Mouse (Mus musculus) T-cell, adult 2 months (primary cell): ENCODE results near the gene 0610012G03Rik.
"Not testable (repeated sequence)": the region's sequence is repeated elsewhere in the genome, so short reads cannot be mapped to it uniquely, and the experiment has no call there.

ENCODE experiments used
- DNase-seq: peaks from one replicate; pipeline ENCODE4 v3.0.0; 2022; ENCODE audit warnings: low spot score

Gene 0610012G03Rik

DNA sequence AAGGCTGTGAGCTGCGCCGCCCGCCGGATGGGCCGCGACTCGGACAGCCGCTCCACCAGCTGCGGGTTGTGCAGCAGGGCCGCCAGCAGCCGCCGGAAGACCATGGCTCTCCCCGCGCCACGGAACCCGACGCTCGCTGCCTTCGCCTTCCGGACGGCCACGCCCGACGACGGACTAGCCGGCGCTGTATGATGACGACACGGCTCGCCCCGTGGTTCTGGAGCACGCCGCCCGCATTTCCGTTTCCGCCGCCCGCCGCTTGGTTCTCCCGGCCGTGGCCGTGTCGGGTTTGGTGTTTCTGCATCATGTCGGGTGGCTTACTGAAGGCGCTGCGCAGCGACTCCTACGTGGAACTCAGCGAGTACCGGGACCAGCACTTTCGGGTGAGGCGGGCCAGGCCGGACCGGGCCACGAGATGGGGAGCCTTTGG, at the start of gene 0610012G03Rik, which contains the start of gene Ncbp2:
Gene 0610012G03Rik (minus strand): TSS at position 150 of the 430 bp plus-strand sequence.
Gene Ncbp2 (plus strand): TSS at position 169 of the 430 bp plus-strand sequence.
- DNase-seq = peak; percentile 96

- no peak for DNase-seq
These were observed 48.1 kb upstream of the 0610012G03Rik start for GRCm38 (mm10) chr16:31996371-31996770.

DNA sequence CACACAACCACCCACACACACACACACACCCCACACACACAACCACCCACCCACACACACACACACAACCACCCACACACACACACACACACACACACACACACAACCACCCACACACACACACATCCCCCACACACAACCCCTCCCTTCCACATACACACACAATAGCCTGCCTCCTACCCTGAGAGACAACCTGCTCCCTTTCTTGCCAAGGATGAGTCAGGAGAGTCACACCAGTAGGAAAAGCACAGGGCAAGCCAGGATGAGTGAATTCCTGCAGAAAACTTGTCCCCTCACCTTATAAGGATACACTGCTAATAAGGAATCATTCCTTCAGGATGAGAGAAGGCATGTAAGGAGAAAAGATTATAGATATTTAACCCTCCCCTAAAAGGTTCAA, 45.7 kb upstream of the 0610012G03Rik start:
- no peak for DNase-seq

- DNase-seq = no peak
These were observed 44.9 kb upstream of the 0610012G03Rik start for GRCm38 (mm10) chr16:31993195-31993594.

GRCm38 (mm10) chr16:31992039-31992438, 43.7 kb upstream of the 0610012G03Rik start:
- DNase-seq = no peak

DNA sequence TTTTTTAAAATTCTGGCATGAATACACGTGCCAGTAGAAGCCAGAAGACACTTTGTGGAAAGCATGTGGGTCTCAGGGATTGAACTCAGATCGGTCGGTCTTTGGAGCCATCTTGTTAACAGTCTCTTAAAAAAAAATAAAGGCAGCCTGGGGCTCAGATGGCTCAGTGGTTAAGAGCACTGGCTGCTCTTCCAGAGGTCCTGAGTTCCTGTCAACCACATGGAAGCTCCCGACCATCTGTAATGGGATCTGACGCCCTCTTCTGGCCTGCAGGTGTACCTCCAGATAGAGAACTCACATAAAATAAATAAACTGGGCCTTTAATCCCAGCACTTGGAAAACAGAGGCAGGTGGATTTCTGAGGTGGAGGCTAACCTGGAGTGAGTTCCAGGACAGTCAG, 32.7 kb upstream of the 0610012G03Rik start:
- DNase-seq = no peak

- no peak for DNase-seq
These were observed 31.2 kb upstream of the 0610012G03Rik start for GRCm38 (mm10) chr16:31979501-31979900.

DNA sequence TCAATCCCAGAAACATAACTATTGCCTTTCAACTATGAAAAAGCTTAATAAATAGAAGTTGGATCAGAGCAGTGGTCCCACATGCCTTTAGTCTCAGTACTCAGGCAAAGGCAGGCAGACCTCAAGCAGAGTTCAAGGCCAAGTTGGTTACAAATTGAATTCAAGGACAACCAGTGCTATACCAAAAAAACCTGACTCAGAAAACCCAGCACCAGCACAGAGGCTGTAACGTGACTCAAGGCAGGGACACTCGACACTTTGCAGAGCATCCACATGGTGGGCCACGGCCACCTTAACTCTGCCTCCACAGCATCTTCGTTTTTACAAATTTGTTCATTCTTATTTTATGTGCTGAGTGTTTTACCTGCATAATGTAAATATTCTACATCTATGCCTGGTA, 27.0 kb upstream of the 0610012G03Rik start:
- DNase-seq = no peak

- no peak for DNase-seq
These were observed 14.9 kb upstream of the 0610012G03Rik start for GRCm38 (mm10) chr16:31963224-31963623.

- no peak for DNase-seq
These were observed 385 bp downstream of the 0610012G03Rik start for GRCm38 (mm10) chr16:31947901-31948316.

- DNase-seq = no peak
These were observed 961 bp downstream of the 0610012G03Rik start for GRCm38 (mm10) chr16:31947333-31947732.

GRCm38 (mm10) chr16:31945986-31946385, 2.3 kb downstream of the 0610012G03Rik start:
- DNase-seq = not testable (repeated sequence)

GRCm38 (mm10) chr16:31945372-31945771, 2.9 kb downstream of the 0610012G03Rik start:
- no peak for DNase-seq

DNA sequence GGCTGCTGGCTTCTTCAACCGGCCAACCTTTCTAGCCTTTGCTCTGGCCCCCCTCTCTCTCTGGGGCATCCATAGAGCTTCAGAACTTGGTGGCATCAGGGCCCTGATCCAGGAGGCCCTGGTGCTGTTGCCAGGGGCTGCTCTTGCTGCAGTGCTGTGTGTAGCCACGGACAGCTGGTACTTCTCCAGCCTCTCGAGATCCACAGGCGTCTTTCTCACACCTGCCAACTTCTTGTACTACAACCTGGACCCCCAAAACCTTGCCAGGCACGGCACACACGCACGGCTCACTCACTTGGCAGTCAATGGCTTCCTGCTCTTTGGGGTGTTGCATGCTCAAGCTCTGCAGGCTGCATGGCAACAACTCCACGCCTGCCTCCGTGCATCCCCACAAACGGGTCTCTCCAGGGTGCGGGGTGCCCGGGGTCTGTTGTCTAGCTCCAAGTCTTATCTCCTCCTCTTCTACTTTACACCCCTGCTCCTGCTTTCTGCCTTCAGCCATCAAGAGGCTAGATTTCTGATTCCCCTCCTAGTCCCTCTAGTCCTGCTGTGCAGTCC, 3.5 kb downstream of the 0610012G03Rik start:
- DNase-seq = no peak

DNA sequence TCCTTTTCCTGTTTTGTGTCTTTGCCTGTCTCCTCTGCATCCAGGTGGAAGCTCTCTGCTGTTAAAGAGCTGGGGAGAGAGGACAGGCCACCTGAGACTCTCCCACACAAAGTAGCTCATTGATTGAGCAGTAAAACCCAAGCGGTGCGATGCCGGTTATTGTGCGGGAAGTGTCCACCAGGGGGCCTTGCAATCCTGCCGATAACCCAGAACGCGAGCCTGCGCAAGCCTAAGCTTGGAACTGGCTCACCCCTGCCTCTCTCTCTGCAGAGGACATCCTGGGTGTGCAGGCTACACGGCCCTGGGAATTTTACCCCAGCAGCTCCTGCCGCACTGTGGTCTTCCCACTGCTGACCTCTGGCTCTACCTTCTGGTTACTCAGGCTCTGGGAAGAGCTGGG, 4.3 kb downstream of the 0610012G03Rik start:
- peak; percentile 74 for DNase-seq

GRCm38 (mm10) chr16:31940586-31940985, 7.7 kb downstream of the 0610012G03Rik start:
- DNase-seq = no peak

DNA sequence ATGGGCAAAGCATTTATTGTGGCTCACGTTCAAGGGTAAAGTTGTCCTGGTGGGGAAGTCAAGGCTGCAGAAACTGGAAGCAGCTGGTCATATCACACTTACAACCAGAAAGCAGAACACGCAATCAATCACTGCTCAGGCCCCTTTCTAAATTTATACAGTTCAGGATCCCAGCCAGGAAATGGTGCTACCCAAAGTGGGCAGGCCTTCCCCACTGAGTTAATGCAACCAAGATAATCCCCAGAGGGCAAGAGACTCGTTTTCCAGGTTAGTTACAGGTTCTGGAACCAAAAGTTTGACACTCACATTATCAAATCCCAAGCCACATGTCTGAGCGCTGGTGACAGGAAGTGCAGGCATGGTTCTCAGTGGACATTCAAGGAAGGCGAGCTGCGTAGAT, 9.4 kb downstream of the 0610012G03Rik start:
- DNase-seq = no peak

DNA sequence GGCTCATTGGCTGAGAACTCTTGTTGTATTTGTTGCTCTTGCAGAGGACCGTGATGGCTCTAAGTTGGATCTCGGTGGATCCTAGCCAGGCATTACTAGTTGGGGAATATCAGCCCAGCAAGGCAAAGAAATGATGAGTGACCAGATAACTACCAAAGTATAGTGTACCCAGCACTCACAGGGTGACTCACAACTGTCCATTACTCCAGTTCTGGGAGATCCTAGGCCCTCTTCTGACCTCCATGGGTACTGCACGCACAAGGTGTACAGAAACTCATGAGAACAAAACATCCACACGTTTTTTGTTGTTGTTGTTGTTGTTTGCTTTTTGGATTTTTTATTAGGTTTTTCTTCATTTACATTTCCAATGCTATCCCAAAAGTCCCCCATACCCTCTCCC, 11.7 kb downstream of the 0610012G03Rik start:
- DNase-seq = no peak

DNA sequence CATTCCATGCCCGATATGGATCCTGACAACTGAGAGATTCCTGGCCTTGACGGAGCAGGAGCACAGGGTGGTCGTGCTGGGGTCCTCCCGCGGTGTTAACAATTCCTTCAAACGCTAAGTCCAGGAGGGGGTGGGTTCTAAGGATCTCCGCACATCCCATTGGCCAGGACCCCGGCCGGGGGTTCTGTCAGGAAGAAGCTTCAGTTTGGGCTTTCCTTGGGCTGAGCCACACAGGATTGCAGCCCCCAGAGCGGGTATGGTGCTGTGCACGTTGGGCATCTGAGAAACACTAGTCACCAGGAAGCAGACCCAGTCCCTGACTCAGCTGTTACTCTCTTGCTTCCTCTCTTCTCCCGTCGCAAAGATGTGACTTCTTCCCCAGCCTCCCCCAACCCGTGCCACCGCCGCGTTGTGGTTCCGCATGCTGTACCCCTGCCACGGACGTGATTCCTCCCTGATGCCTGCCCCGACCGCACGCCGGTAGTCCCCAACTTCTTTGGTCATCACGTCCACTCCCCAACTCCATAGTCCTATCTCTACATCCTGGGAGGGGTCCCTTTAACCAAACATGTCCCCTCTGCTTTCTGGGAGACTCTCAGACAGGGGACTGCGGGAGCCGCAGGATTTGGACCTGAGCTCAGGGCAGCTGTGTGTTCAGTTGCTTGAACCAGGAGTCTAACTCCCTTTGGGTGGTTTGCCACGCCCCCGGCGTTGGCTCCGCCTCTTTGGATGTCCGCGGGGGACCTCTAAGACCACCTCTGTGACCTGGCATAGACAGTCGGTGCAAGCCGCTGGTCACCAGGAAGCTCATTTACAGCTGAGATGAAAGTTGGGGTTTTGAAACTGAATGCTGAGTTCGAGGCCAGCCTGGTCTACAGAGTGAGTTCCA, 13.0 kb downstream of the 0610012G03Rik start:
- DNase-seq = peak; percentile 15

GRCm38 (mm10) chr16:31934550-31935010, 13.7 kb downstream of the 0610012G03Rik start:
- no peak for DNase-seq

DNA sequence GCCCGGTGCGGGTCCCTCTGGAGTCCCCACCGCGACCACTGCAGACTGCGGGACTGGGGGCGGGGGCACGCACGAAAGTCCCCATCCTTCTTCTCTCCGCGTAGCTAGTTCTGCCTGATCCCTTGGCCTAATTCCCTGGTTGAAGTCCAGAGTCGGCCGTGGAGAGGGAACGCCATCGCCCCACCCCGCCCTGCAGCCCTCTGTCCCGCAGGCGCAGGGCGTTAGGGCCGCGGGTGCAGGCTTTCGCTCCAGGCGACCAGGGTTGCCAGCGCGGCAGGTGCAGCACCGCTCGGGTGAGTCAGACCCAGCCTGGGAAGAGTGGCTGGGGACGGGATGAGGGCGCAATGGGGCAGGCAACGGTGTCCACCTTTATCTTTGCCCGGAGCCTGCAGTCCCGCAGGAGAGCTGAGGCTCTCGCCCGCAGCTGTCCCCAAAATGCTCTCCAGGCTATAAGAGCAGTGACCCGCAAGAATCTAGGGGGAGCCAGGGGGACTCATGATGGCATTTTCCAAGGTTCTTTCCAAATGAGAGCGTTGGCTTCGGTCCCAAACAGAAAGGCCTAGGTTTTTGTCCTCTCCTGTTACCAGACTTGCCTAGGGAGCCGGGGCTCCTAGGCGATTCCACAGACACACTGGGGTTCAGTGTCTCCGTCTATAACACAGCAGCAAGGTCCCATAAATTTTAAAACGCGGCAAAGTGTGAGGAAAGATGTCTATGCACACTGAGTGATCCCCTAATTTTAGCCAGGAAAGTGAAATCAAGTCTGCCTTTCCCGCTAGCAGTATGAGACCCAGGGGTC, 14.3 kb downstream of the 0610012G03Rik start, which contains the start of gene Pigz:
Gene Pigz (plus strand): TSS at position 101 of the 799 bp plus-strand sequence.
- DNase-seq = no peak
